Mouse (Mus musculus) intestine, postnatal 0 days (tissue): ENCODE measurements around the gene Slc25a34. TPM values are rescaled to one million over a fixed set of nuclear protein-coding genes. Genes with fewer than 3 reads are reported as not detected.

ENCODE experiments used
- ATAC-seq: fragments of 200-750 bp; cut with Nextera tagmentation; 2 replicates; pipeline ENCODE4 v1.8.0; 2017; ENCODE audit warnings: mild to moderate bottlenecking, moderate TSS enrichment, moderate library complexity
- H3K27ac ChIP-seq: fragments of 300-500 bp; sonication (generic); 2 replicates; pipeline ENCODE4 v1.5.1; 2014; ENCODE audit warnings: mild to moderate bottlenecking, low read depth, low read length, moderate library complexity
- H3K27me3 ChIP-seq: fragments of 300-500 bp; sonication (generic); replicated peaks from 2 replicates; pipeline ENCODE4 v1.6.1; 2014; ENCODE audit warnings: low read length, mixed read lengths; ENCODE audit not compliant: control insufficient read depth, insufficient read depth
- H3K36me3 ChIP-seq: fragments of 300-500 bp; sonication (generic); 2 replicates; pipeline ENCODE4 v1.6.1; 2014; ENCODE audit warnings: mild to moderate bottlenecking, moderate library complexity; ENCODE audit not compliant: control insufficient read depth, insufficient read depth
- H3K4me1 ChIP-seq: fragments of 300-500 bp; sonication (generic); replicated peaks from 2 replicates; pipeline ENCODE4 v1.6.1; 2014; ENCODE audit warnings: antibody characterized with exemption, low read length, mixed read lengths; ENCODE audit not compliant: control insufficient read depth, insufficient read depth
- H3K4me2 ChIP-seq: fragments of 300-500 bp; sonication (generic); replicated peaks from 2 replicates; pipeline ENCODE4 v1.6.1; 2014; ENCODE audit warnings: low read depth, mild to moderate bottlenecking, moderate library complexity
- H3K4me3 ChIP-seq: fragments of 300-500 bp; sonication (generic); 2 replicates; pipeline ENCODE4 v1.5.1; 2014; ENCODE audit warnings: low read depth, low read length
- H3K9ac ChIP-seq: fragments of 300-500 bp; sonication (generic); 2 replicates; pipeline ENCODE4 v1.6.1; 2014; ENCODE audit warnings: mild to moderate bottlenecking, low read depth, low read length
- H3K9me3 ChIP-seq: fragments of 300-500 bp; sonication (generic); 2 replicates; pipeline ENCODE4 v1.6.1; 2016; ENCODE audit warnings: mixed run types; ENCODE audit not compliant: control insufficient read depth
- CTCF ChIP-seq: sonication (generic); IDR thresholded peaks from 2 replicates; pipeline ENCODE4 v1.5.1; 2016; ENCODE audit warnings: low read depth, mild to moderate bottlenecking, control low read depth, antibody characterized with exemption, moderate library complexity
- WGBS: fragments of 180-500 bp; shearing (Covaris S2); extraction: QIAGEN DNeasy Blood & Tissue Kit; methylation state at CpG from one replicate; pipeline ENCODE4 v1.1.7; 2014; 5-methylcytosine and 5-hydroxymethylcytosine counted together
- polyA plus RNA-seq: library from polyadenylated mRNA; unstranded; fragments of >200 nt; fragmentation: Nextera tagmentation; extraction: Ambion mirVana; gene quantifications from 2 replicates; pipeline ENCODE4 v1.2.1, GENCODE M21; 2015

Gene Slc25a34
- polyA plus RNA-seq, 1 experiment from 2014 or later: 23.8 TPM

GRCm38 (mm10) chr4:141583919-141584318 is 39.7 kb downstream of the Slc25a34 start:
- Histone ChIP-seq H3K36me3 (peaks cover 81% of the 10 kb centered on the region), H3K9ac (no peak overlapping the region), H3K27me3 (no peaks in the 10 kb centered on the region), H3K27ac (no peak overlapping the region), H3K4me1 (no peaks in the 10 kb centered on the region), H3K9me3 (no peaks in the 10 kb centered on the region), H3K4me3 (no peak overlapping the region), H3K4me2 (no peak overlapping the region)
- WGBS: 91% methylated on average over 8 of the region's 8 CpGs
- no peak for TF ChIP-seq CTCF
- no peak for ATAC-seq

- no peaks in the 10 kb centered on the region for H3K4me1 ChIP-seq
- no peak overlapping the region for H3K4me3 ChIP-seq
- TF ChIP-seq CTCF: no peak
- H3K27me3 ChIP-seq: no peaks in the 10 kb centered on the region
- no peak for ATAC-seq
- H3K36me3 ChIP-seq: peaks cover 78% of the 10 kb centered on the region
- H3K9ac ChIP-seq: no peak overlapping the region
- 92% methylated on average over 13 of the region's 13 CpGs for WGBS
- no peak overlapping the region for H3K4me2 ChIP-seq
- H3K27ac ChIP-seq: no peak overlapping the region
- no peaks in the 10 kb centered on the region for H3K9me3 ChIP-seq
These were observed 42.6 kb downstream of the Slc25a34 start for GRCm38 (mm10) chr4:141581051-141581450.

- no peak overlapping the region for H3K4me2 ChIP-seq
- ATAC-seq: peak; percentile 86
- no peaks in the 10 kb centered on the region for H3K27me3 ChIP-seq
- WGBS: 17% methylated on average over 3 of the region's 3 CpGs
- H3K9me3 ChIP-seq: no peaks in the 10 kb centered on the region
- no peak for TF ChIP-seq CTCF
- H3K4me1 ChIP-seq: no peaks in the 10 kb centered on the region; the same call in none of the 2 replicates
- peaks cover 61% of the 10 kb centered on the region for H3K36me3 ChIP-seq
- H3K9ac ChIP-seq: no peak overlapping the region
- H3K4me3 ChIP-seq: no peak overlapping the region
- peak overlapping the region; percentile 63 for H3K27ac ChIP-seq
These were observed 44.8 kb downstream of the Slc25a34 start for GRCm38 (mm10) chr4:141578833-141579232.

- H3K27ac ChIP-seq: no peak overlapping the region
- no peak overlapping the region for H3K4me2 ChIP-seq
- H3K9me3 ChIP-seq: no peaks in the 10 kb centered on the region
- H3K9ac ChIP-seq: no peak overlapping the region
- peaks cover 44% of the 10 kb centered on the region for H3K36me3 ChIP-seq
- H3K27me3 ChIP-seq: no peaks in the 10 kb centered on the region
- no peak for ATAC-seq
- WGBS: 97% methylated on average over 7 of the region's 7 CpGs
- TF ChIP-seq CTCF: peak; percentile 61
- no peak overlapping the region for H3K4me3 ChIP-seq
- H3K4me1 ChIP-seq: peaks cover 7% of the 10 kb centered on the region
These were observed 46.7 kb downstream of the Slc25a34 start for GRCm38 (mm10) chr4:141576877-141577276.

- no peak overlapping the region for H3K9ac ChIP-seq
- no peaks in the 10 kb centered on the region for H3K9me3 ChIP-seq
- H3K4me1 ChIP-seq: peaks cover 7% of the 10 kb centered on the region
- ATAC-seq: no peak
- H3K4me3 ChIP-seq: no peak overlapping the region
- no peak for TF ChIP-seq CTCF
- peaks cover 42% of the 10 kb centered on the region for H3K36me3 ChIP-seq
- no peak overlapping the region for H3K4me2 ChIP-seq
- H3K27ac ChIP-seq: no peak overlapping the region
- 86% methylated on average over 11 of the region's 11 CpGs for WGBS
- H3K27me3 ChIP-seq: no peaks in the 10 kb centered on the region
These were observed 47.2 kb downstream of the Slc25a34 start for GRCm38 (mm10) chr4:141576404-141576803.

GRCm38 (mm10) chr4:141574789-141575702 is 48.6 kb downstream of the Slc25a34 start:
- Histone ChIP-seq H3K27ac (peak overlapping the region; percentile 90), H3K4me3 (0 out of 2 replicates have a peak overlapping the region, but pooled peaks have one; percentile 9), H3K4me2 (peak overlapping the region; percentile 55), H3K9me3 (no peaks in the 10 kb centered on the region), H3K9ac (no peak overlapping the region), H3K36me3 (peaks cover 30% of the 10 kb centered on the region; the same call in 1 of the 2 replicates), H3K4me1 (peaks cover 8% of the 10 kb centered on the region), H3K27me3 (no peaks in the 10 kb centered on the region)
- ATAC-seq: peak; percentile 48
- WGBS: 32% methylated on average over 27 of the region's 27 CpGs
- peak; percentile 96 for TF ChIP-seq CTCF
